ENCODE assay signal across 13 mouse cellular contexts in the genomic region with DNA sequence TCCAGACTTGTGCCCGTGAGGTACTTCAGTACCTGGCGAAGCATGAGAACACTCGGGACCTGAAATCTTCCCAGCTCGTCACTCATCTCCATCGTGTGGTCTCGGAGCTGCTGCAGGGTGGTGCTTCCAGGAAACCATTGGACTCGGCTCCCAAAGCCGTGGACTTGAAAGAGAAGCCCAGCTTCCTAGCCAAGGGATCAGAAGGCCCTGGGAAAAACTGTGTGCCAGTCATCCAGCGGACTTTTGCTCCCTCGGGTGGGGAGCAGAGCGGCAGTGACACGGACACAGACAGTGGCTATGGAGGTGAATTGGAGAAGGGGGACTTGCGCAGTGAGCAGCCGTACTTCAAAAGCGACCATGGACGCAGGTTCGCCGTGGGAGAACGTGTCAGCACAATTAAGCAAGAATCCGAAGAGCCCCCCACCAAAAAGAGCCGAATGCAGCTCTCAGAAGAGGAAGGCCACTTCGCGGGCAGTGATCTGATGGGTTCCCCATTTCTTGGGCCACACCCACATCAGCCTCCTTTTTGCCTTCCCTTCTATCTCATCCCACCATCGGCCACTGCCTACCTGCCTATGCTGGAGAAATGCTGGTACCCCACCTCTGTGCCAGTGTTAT. TPM values are rescaled to one million over a fixed set of nuclear protein-coding genes. Genes with fewer than 3 reads are reported as not detected.
DNase-seq lines count a peak whose midpoint lies in the region; ATAC-seq and TF ChIP-seq lines count a peak whose summit lies in the region.
"Had no signal": no experiment of that assay in that cellular context is flagged by ENCODE, and none has a peak within 500 bp of the region (broad histone marks: within the 10 kb centered on the region; RNA-seq: fewer than 3 reads in every experiment).

No protein-coding gene starts in this region.

- ATAC-seq in heart, embryonic 14.5 days (ENCODE audit: insufficient number of reproducible peaks, insufficient read depth, low FRiP score, low read depth): no peak
- no peak for ATAC-seq in limb, embryonic 13.5 days (ENCODE audit: low FRiP score, low read depth)
- no peak for ATAC-seq in stomach, embryonic 16.5 days (ENCODE audit: insufficient read depth, low FRiP score)
- no peak for ATAC-seq in hindbrain, embryonic 11.5 days (ENCODE audit: low FRiP score)

- peaks cover 40% of the 10 kb centered on the region for H3K36me3 ChIP-seq in heart, embryonic 14.5 days (ENCODE audit: control insufficient read depth, insufficient read depth, low read length)
- peaks cover 17% of the 10 kb centered on the region for H3K36me3 ChIP-seq in limb, embryonic 13.5 days
- H3K36me3 ChIP-seq in limb, embryonic 10.5 days: no peaks in the 10 kb centered on the region
- H3K36me3 ChIP-seq in stomach, embryonic 16.5 days (ENCODE audit: control insufficient read depth, insufficient read depth, low read length): no peaks in the 10 kb centered on the region; the same call in 1 of the 2 replicates
- H3K36me3 ChIP-seq in hindbrain, embryonic 11.5 days (ENCODE audit: control insufficient read depth, insufficient read depth, low read length): no peaks in the 10 kb centered on the region
- H3K36me3 ChIP-seq: embryonic facial prominence, embryonic 10.5 days; midbrain, embryonic 12.5 days had no signal

- no peak overlapping the region for H3K4me3 ChIP-seq in heart, embryonic 14.5 days (ENCODE audit: control insufficient read depth in 1 of 2, insufficient read depth in 1 of 2, low read depth in 1 of 2, low read length in 2 of 2)
- H3K4me3 ChIP-seq in limb, embryonic 13.5 days: no peak overlapping the region
- no peak overlapping the region for H3K4me3 ChIP-seq in limb, embryonic 10.5 days
- peak overlapping the region; percentile 31 for H3K4me3 ChIP-seq in embryonic fibroblast, embryonic 13.5 days (ENCODE audit: insufficient read depth, low read length)
- H3K4me3 ChIP-seq in stomach, embryonic 16.5 days (replicated peaks; ENCODE audit: low read length): no peak overlapping the region
- H3K4me3 ChIP-seq in hindbrain, embryonic 11.5 days (ENCODE audit: low read depth, low read length): no peak overlapping the region
- H3K4me3 ChIP-seq: embryonic facial prominence, embryonic 10.5 days; midbrain, embryonic 12.5 days had no signal

- intact Hi-C loops in heart, postnatal 25 days (cut with DNase I): loop anchor here (5.0 to 10.0 kb wide), 2 partner anchors 247 to 430 kb away; no protein-coding TSS in a partner anchor

- no peak for TF ChIP-seq POLR2A in embryonic fibroblast, embryonic 13.5 days (IDR thresholded peaks at IDR 0.05; ENCODE audit: low read depth, low read length)

- no peak for TF ChIP-seq CTCF in embryonic fibroblast, embryonic 13.5 days (IDR thresholded peaks at IDR 0.05; ENCODE audit: borderline replicate concordance, insufficient read depth, low read length)

- DNase-seq in heart, postnatal 25 days (ENCODE audit: low spot score): no peak
- no peak for DNase-seq in limb, embryonic 10.5 days (ENCODE audit: low spot score)
- DNase-seq in hindbrain, embryonic 11.5 days (ENCODE audit: low spot score): no peak
- DNase-seq: adrenal gland, postnatal 25 days; cerebellum, adult 8-10 months; lung, postnatal 14 days had no signal

- H3K27me3 ChIP-seq in heart, embryonic 14.5 days (ENCODE audit: control insufficient read depth, insufficient read depth, low read length): no peaks in the 10 kb centered on the region
- peaks cover 34% of the 10 kb centered on the region for H3K27me3 ChIP-seq in limb, embryonic 13.5 days
- H3K27me3 ChIP-seq in limb, embryonic 10.5 days (ENCODE audit: low read depth, poor library complexity, severe bottlenecking): peaks cover 54% of the 10 kb centered on the region
- no peaks in the 10 kb centered on the region for H3K27me3 ChIP-seq in stomach, embryonic 16.5 days (ENCODE audit: control insufficient read depth, insufficient read depth, low read length)
- H3K27me3 ChIP-seq in hindbrain, embryonic 11.5 days (ENCODE audit: control insufficient read depth, insufficient read depth, low read length): peaks cover 12% of the 10 kb centered on the region

- H3K9ac ChIP-seq in heart, embryonic 14.5 days (ENCODE audit: low read length): 0 out of 2 replicates have a peak overlapping the region, but pooled peaks have one; percentile 12
- H3K9ac ChIP-seq in limb, embryonic 13.5 days: peak overlapping the region; percentile 8; the same call in 1 of the 2 replicates
- 0 out of 2 replicates have a peak overlapping the region, but pooled peaks have one; percentile 23 for H3K9ac ChIP-seq in stomach, embryonic 16.5 days (ENCODE audit: low read length)
- no peak overlapping the region for H3K9ac ChIP-seq in hindbrain, embryonic 11.5 days (ENCODE audit: low read depth, low read length)
- H3K9ac ChIP-seq: midbrain, embryonic 12.5 days had no signal

- H3K27ac ChIP-seq in heart, embryonic 14.5 days (replicated peaks in 1 of 2; ENCODE audit: control insufficient read depth in 1 of 2, insufficient read depth in 1 of 2, low read depth in 2 of 2, low read length in 2 of 2): no peak overlapping the region
- no peak overlapping the region for H3K27ac ChIP-seq in limb, embryonic 13.5 days
- H3K27ac ChIP-seq in limb, embryonic 10.5 days: no peak overlapping the region
- peak overlapping the region; percentile 45; the same call in 1 of the 2 replicates for H3K27ac ChIP-seq in embryonic fibroblast, embryonic 13.5 days (ENCODE audit: insufficient read depth, low read length)
- H3K27ac ChIP-seq in stomach, embryonic 16.5 days (ENCODE audit: low read length): peak overlapping the region; percentile 46; the same call in 1 of the 2 replicates
- H3K27ac ChIP-seq in hindbrain, embryonic 11.5 days (ENCODE audit: low read depth, low read length): no peak overlapping the region
- H3K27ac ChIP-seq: embryonic facial prominence, embryonic 10.5 days; midbrain, embryonic 12.5 days had no signal

- no peaks in the 10 kb centered on the region for H3K9me3 ChIP-seq in heart, embryonic 14.5 days (ENCODE audit: control insufficient read depth, low read length)
- no peaks in the 10 kb centered on the region for H3K9me3 ChIP-seq in limb, embryonic 13.5 days
- no peaks in the 10 kb centered on the region for H3K9me3 ChIP-seq in limb, embryonic 10.5 days (replicated peaks)
- H3K9me3 ChIP-seq in stomach, embryonic 16.5 days (replicated peaks; ENCODE audit: control insufficient read depth, low read length): no peaks in the 10 kb centered on the region
- no peaks in the 10 kb centered on the region for H3K9me3 ChIP-seq in hindbrain, embryonic 11.5 days (ENCODE audit: control insufficient read depth, low read length)
- H3K9me3 ChIP-seq: embryonic facial prominence, embryonic 10.5 days; midbrain, embryonic 12.5 days had no signal

- 86% methylated on average over 24 of the region's 24 CpGs for WGBS in heart, embryonic 14.5 days
- 88% methylated on average over 24 of the region's 24 CpGs for WGBS in limb, embryonic 13.5 days
- 79% methylated on average over 24 of the region's 24 CpGs for WGBS in limb, embryonic 10.5 days
- WGBS in stomach, embryonic 16.5 days: 85% methylated on average over 24 of the region's 24 CpGs
- WGBS in hindbrain, embryonic 11.5 days: 83% methylated on average over 24 of the region's 24 CpGs

- peak overlapping the region; percentile 23 for H3K4me2 ChIP-seq in heart, embryonic 14.5 days (ENCODE audit: low read length)
- no peak overlapping the region for H3K4me2 ChIP-seq in limb, embryonic 13.5 days (replicated peaks)
- H3K4me2 ChIP-seq in stomach, embryonic 16.5 days (ENCODE audit: low read depth, low read length): peak overlapping the region; percentile 28; the same call in 1 of the 2 replicates
- H3K4me2 ChIP-seq in hindbrain, embryonic 11.5 days (replicated peaks; ENCODE audit: low read depth, low read length): no peak overlapping the region
- H3K4me2 ChIP-seq: liver, embryonic 11.5 days; midbrain, embryonic 12.5 days had no signal

- H3K4me1 ChIP-seq in heart, embryonic 14.5 days (ENCODE audit: control insufficient read depth in 2 of 2, insufficient read depth in 2 of 2, low read length in 2 of 2): peaks cover 19 to 49% of the 10 kb centered on the region in 2 experiments
- peaks cover 30% of the 10 kb centered on the region for H3K4me1 ChIP-seq in limb, embryonic 13.5 days
- H3K4me1 ChIP-seq in limb, embryonic 10.5 days: peaks cover 34% of the 10 kb centered on the region
- H3K4me1 ChIP-seq in embryonic fibroblast, embryonic 13.5 days (ENCODE audit: control insufficient read depth, insufficient read depth, low read length): peaks cover 24% of the 10 kb centered on the region
- H3K4me1 ChIP-seq in stomach, embryonic 16.5 days (ENCODE audit: control insufficient read depth, insufficient read depth, low read length): peaks cover 43% of the 10 kb centered on the region
- no peaks in the 10 kb centered on the region; the same call in 1 of the 2 replicates for H3K4me1 ChIP-seq in hindbrain, embryonic 11.5 days (replicated peaks; ENCODE audit: control insufficient read depth, insufficient read depth, low read length)

RNA-seq across cellular contexts. Expression of a gene that starts 4.2 kb away (rescaled TPM):
- polyA plus RNA-seq in heart, embryonic 14.5 days (2014; fragmentation: Nextera tagmentation; extraction: Ambion mirVana): 20.1 and 20.9 TPM in 2 replicates
- total RNA-seq in heart, postnatal 25 days (2021): 10 to 100 TPM; 30.2 to 62.0 TPM
- 8.5 and 9.2 TPM in 2 replicates for polyA plus RNA-seq in limb, embryonic 13.5 days (2015; fragmentation: Nextera tagmentation; extraction: Ambion mirVana)
- polyA plus RNA-seq in limb, embryonic 10.5 days (2016; fragmentation: Nextera tagmentation; extraction: Ambion mirVana): 1.4 and 1.7 TPM in 2 replicates
- 57.1 and 61.3 TPM in 2 replicates for polyA plus RNA-seq in embryonic fibroblast, embryonic 13.5 days (2011; ENCODE audit: insufficient read length, low read depth, missing spikeins)
- polyA plus RNA-seq in stomach, embryonic 16.5 days (2015; fragmentation: Nextera tagmentation; extraction: Ambion mirVana): 39.6 and 47.5 TPM in 2 replicates
- 2.1 and 3.0 TPM in 2 replicates for polyA plus RNA-seq in hindbrain, embryonic 11.5 days (2014; fragmentation: Nextera tagmentation; extraction: Ambion mirVana)

Comparison
In these comparisons a context has a peak if more than half of its experiments do, and no peak if none do; other contexts are left out.
1. H3K27ac ChIP-seq: peak in embryonic fibroblast, embryonic 13.5 days (single experiment) and stomach, embryonic 16.5 days (single experiment); none in heart, embryonic 14.5 days (0 of 2), limb, embryonic 13.5 days (single experiment), limb, embryonic 10.5 days (single experiment) and hindbrain, embryonic 11.5 days (single experiment).
2. H3K4me2 ChIP-seq: peak in heart, embryonic 14.5 days (single experiment) and stomach, embryonic 16.5 days (single experiment); none in limb, embryonic 13.5 days (single experiment) and hindbrain, embryonic 11.5 days (single experiment).